Mouse (Mus musculus): ENCODE data around the gene Ifi208.

DNA sequence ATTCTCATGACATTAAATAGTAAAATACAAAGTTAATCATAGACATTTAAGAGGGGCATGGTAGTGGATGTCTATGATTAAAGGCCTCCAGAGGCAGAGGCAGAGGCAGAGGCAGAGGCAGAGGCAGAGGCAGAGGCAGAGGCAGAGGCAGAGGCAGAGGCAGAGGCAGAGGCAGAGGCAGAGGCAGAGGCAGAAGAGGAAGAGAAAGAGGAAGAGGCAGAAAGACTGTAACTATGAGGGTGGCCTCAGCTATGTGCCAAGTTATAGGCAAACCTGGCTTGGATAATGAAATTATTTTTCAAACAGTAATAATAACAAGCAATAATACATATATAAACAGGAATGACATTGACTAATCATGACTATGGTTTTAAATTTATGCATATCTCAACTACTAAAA lies 67.1 kb downstream of the Ifi208 start:
- TF ChIP-seq POLR2A (IDR thresholded peaks at IDR 0.05; ENCODE audit: borderline replicate concordance, control insufficient read depth, low read depth, low read length) (no peak), CTCF (IDR thresholded peaks at IDR 0.05; ENCODE audit: control insufficient read depth, insufficient read depth, low read length) (no peak)
